Mouse (Mus musculus): ENCODE results near the gene Pttg1. TPM values are rescaled to one million over a fixed set of nuclear protein-coding genes. Genes with fewer than 3 reads are reported as not detected.

The Pttg1 gene
- polyA plus RNA-seq, 1 experiment from 2014 or later = 130 TPM

- DNase-seq (ENCODE audit: low spot score) (peak; percentile 82), ATAC-seq (peak; percentile 50)
- 10% methylated on average over 5 of the region's 5 CpGs for WGBS
- H3K4me3 ChIP-seq (ENCODE audit: low read depth, low read length) = no peak overlapping the region
- H3K9me3 ChIP-seq (ENCODE audit: low read length) = no peaks in the 10 kb centered on the region
- peaks cover 6% of the 10 kb centered on the region; the same call in 1 of the 2 replicates for H3K4me1 ChIP-seq (ENCODE audit: insufficient read depth, low read depth, low read length)
- TF ChIP-seq EP300 (IDR thresholded peaks at IDR 0.05) (0 out of 2 replicates have a peak, but pooled peaks have one; percentile 37), CTCF (IDR thresholded peaks at IDR 0.05) (no peak)
- H3K4me2 ChIP-seq (replicated peaks; ENCODE audit: low read depth, low read length) = no peak overlapping the region
- no peak overlapping the region for H3K9ac ChIP-seq (replicated peaks; ENCODE audit: low read depth)
- H3K36me3 ChIP-seq (ENCODE audit: insufficient read depth, low read length) = no peaks in the 10 kb centered on the region
- H3K27me3 ChIP-seq (replicated peaks; ENCODE audit: insufficient read depth, low read length) = no peaks in the 10 kb centered on the region
- H3K27ac ChIP-seq (ENCODE audit: low read length) = peak overlapping the region; percentile 16; the same call in 1 of the 2 replicates
Measured at GRCm38 (mm10) chr11:43470118-43470517, 44.1 kb upstream of the Pttg1 start.

DNA sequence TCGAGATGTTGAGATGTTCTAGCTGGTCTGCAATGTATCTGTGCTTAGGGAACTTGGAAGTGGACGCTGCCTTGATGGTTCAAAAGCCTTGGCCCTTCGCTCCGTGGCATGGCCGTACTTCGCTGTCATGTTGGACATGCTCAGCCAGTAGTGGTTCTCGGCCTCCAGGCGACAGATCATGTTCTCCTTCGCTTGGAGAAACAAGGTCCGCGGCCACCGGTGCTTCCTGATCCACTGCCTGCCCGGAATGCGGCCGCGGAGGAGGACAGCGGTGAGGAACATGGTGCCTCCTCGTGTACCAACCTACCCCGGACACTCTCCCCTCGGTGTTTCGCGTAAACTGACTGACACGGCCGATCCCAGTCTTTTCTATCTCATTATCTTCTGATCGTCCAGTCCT lies 37.2 kb upstream of the Pttg1 start:
- Histone ChIP-seq H3K4me1 (ENCODE audit: insufficient read depth, low read depth, low read length) (no peaks in the 10 kb centered on the region), H3K9ac (replicated peaks; ENCODE audit: low read depth) (no peak overlapping the region), H3K27ac (ENCODE audit: low read length) (no peak overlapping the region), H3K4me2 (replicated peaks; ENCODE audit: low read depth, low read length) (no peak overlapping the region), H3K27me3 (replicated peaks; ENCODE audit: insufficient read depth, low read length) (no peaks in the 10 kb centered on the region), H3K4me3 (ENCODE audit: low read depth, low read length) (no peak overlapping the region), H3K9me3 (ENCODE audit: low read length) (no peaks in the 10 kb centered on the region), H3K36me3 (ENCODE audit: insufficient read depth, low read length) (no peaks in the 10 kb centered on the region)
- TF ChIP-seq CTCF (IDR thresholded peaks at IDR 0.05) (no peak), EP300 (IDR thresholded peaks at IDR 0.05) (no peak)
- ATAC-seq (no peak), DNase-seq (ENCODE audit: low spot score) (no peak)
- 92% methylated on average over 25 of the region's 25 CpGs for WGBS

DNA sequence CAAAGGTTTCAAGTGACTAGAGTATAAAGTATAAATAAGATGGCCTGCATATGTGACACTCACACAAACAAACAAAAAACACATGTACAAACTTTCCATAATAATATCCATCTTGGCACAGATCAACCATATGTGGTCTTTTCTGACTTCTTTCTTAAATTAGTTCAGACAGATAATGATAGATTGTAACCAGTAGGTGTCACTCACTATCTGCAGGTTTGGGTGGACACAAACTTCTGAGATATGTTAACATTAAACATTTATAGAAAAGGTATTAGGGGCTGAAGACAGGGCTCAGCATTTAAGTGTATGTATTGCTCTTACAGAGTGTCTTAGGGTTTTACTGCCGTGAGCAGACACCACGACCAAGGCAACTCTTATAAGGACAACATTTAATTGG lies 26.2 kb upstream of the Pttg1 start:
- no peaks in the 10 kb centered on the region for H3K9me3 ChIP-seq (ENCODE audit: low read length)
- no peaks in the 10 kb centered on the region for H3K27me3 ChIP-seq (replicated peaks; ENCODE audit: insufficient read depth, low read length)
- H3K36me3 ChIP-seq (ENCODE audit: insufficient read depth, low read length) = peaks cover 4% of the 10 kb centered on the region
- H3K27ac ChIP-seq (ENCODE audit: low read length) = no peak overlapping the region
- H3K9ac ChIP-seq (replicated peaks; ENCODE audit: low read depth) = no peak overlapping the region
- DNase-seq (ENCODE audit: low spot score) = peak; percentile 41
- WGBS = 56% methylated on average over 2 of the region's 2 CpGs
- no peak for TF ChIP-seq EP300 (IDR thresholded peaks at IDR 0.05)
- peak; percentile 59 for TF ChIP-seq CTCF (IDR thresholded peaks at IDR 0.05)
- ATAC-seq = no peak
- H3K4me1 ChIP-seq (ENCODE audit: insufficient read depth, low read depth, low read length) = no peaks in the 10 kb centered on the region
- no peak overlapping the region for H3K4me3 ChIP-seq (ENCODE audit: low read depth, low read length)
- H3K4me2 ChIP-seq (replicated peaks; ENCODE audit: low read depth, low read length) = no peak overlapping the region

GRCm38 (mm10) chr11:43451322-43451721 lies 25.3 kb upstream of the Pttg1 start:
- no peak overlapping the region for H3K9ac ChIP-seq (replicated peaks; ENCODE audit: low read depth)
- no peaks in the 10 kb centered on the region for H3K9me3 ChIP-seq (ENCODE audit: low read length)

GRCm38 (mm10) chr11:43449916-43450315 lies 23.9 kb upstream of the Pttg1 start:
- Histone ChIP-seq H3K27ac (ENCODE audit: low read length) (no peak overlapping the region), H3K9ac (replicated peaks; ENCODE audit: low read depth) (no peak overlapping the region), H3K9me3 (ENCODE audit: low read length) (no peaks in the 10 kb centered on the region), H3K4me1 (ENCODE audit: insufficient read depth, low read depth, low read length) (no peaks in the 10 kb centered on the region), H3K36me3 (ENCODE audit: insufficient read depth, low read length) (peaks cover 23% of the 10 kb centered on the region), H3K4me2 (replicated peaks; ENCODE audit: low read depth, low read length) (no peak overlapping the region), H3K27me3 (replicated peaks; ENCODE audit: insufficient read depth, low read length) (no peaks in the 10 kb centered on the region), H3K4me3 (ENCODE audit: low read depth, low read length) (no peak overlapping the region)
- DNase-seq (ENCODE audit: low spot score) (no peak), ATAC-seq (no peak)
- 71% methylated on average over 2 of the region's 2 CpGs for WGBS
- TF ChIP-seq CTCF (IDR thresholded peaks at IDR 0.05) = no peak
- no peak for TF ChIP-seq EP300 (IDR thresholded peaks at IDR 0.05)

More at GRCm38 (mm10) chr11:43451322-43451721, 25.3 kb upstream of the Pttg1 start:
- H3K27ac ChIP-seq (ENCODE audit: low read length) = no peak overlapping the region
- H3K4me2 ChIP-seq (replicated peaks; ENCODE audit: low read depth, low read length) = no peak overlapping the region
- no peaks in the 10 kb centered on the region for H3K4me1 ChIP-seq (ENCODE audit: insufficient read depth, low read depth, low read length)
- no peak overlapping the region for H3K4me3 ChIP-seq (ENCODE audit: low read depth, low read length)
- no peaks in the 10 kb centered on the region for H3K27me3 ChIP-seq (replicated peaks; ENCODE audit: insufficient read depth, low read length)
- ATAC-seq = no peak
- DNase-seq (ENCODE audit: low spot score) = no peak
- 47% methylated on average over 4 of the region's 4 CpGs for WGBS
- peaks cover 11% of the 10 kb centered on the region for H3K36me3 ChIP-seq (ENCODE audit: insufficient read depth, low read length)
- no peak for TF ChIP-seq CTCF (IDR thresholded peaks at IDR 0.05)
- no peak for TF ChIP-seq EP300 (IDR thresholded peaks at IDR 0.05)

- WGBS = 92% methylated on average over 13 of the region's 13 CpGs
- TF ChIP-seq CTCF (IDR thresholded peaks at IDR 0.05) (no peak), EP300 (IDR thresholded peaks at IDR 0.05) (no peak)
- Histone ChIP-seq H3K27me3 (replicated peaks; ENCODE audit: insufficient read depth, low read length) (no peaks in the 10 kb centered on the region), H3K27ac (ENCODE audit: low read length) (no peak overlapping the region), H3K4me3 (ENCODE audit: low read depth, low read length) (no peak overlapping the region), H3K4me1 (ENCODE audit: insufficient read depth, low read depth, low read length) (no peaks in the 10 kb centered on the region), H3K36me3 (ENCODE audit: insufficient read depth, low read length) (peaks cover 72% of the 10 kb centered on the region), H3K4me2 (replicated peaks; ENCODE audit: low read depth, low read length) (no peak overlapping the region), H3K9me3 (ENCODE audit: low read length) (no peaks in the 10 kb centered on the region), H3K9ac (replicated peaks; ENCODE audit: low read depth) (no peak overlapping the region)
- ATAC-seq = no peak
- no peak for DNase-seq (ENCODE audit: low spot score)
Measured at GRCm38 (mm10) chr11:43443183-43443582, 17.1 kb upstream of the Pttg1 start.

- Histone ChIP-seq H3K27ac (ENCODE audit: low read length) (no peak overlapping the region), H3K4me1 (ENCODE audit: insufficient read depth, low read depth, low read length) (no peaks in the 10 kb centered on the region), H3K4me2 (replicated peaks; ENCODE audit: low read depth, low read length) (no peak overlapping the region), H3K4me3 (ENCODE audit: low read depth, low read length) (no peak overlapping the region), H3K36me3 (ENCODE audit: insufficient read depth, low read length) (peaks cover 62% of the 10 kb centered on the region), H3K9ac (replicated peaks; ENCODE audit: low read depth) (no peak overlapping the region), H3K27me3 (replicated peaks; ENCODE audit: insufficient read depth, low read length) (no peaks in the 10 kb centered on the region), H3K9me3 (ENCODE audit: low read length) (no peaks in the 10 kb centered on the region)
- DNase-seq (ENCODE audit: low spot score) (no peak), ATAC-seq (no peak)
- TF ChIP-seq EP300 (IDR thresholded peaks at IDR 0.05) = no peak
- 92% methylated on average over 10 of the region's 10 CpGs for whole genome bisulfite sequencing
Measured at GRCm38 (mm10) chr11:43441121-43441520, 15.1 kb upstream of the Pttg1 start.
